Mouse (Mus musculus): ENCODE data around the gene Ndufs7.
"Not testable (repeated sequence)": the region's sequence is repeated elsewhere in the genome, so short reads cannot be mapped to it uniquely, and the experiment has no call there.

Ndufs7 gene

GRCm38 (mm10) chr10:80242088-80242487 lies 6.8 kb upstream of the Ndufs7 start:
- no peak for DNase-seq (ENCODE audit: low read depth, low spot score)

- DNase-seq (ENCODE audit: low read depth, low spot score) = no peak
Measured at GRCm38 (mm10) chr10:80242607-80243006, 6.3 kb upstream of the Ndufs7 start.

GRCm38 (mm10) chr10:80244791-80245399 lies 4.0 kb upstream of the Ndufs7 start:
- DNase-seq (ENCODE audit: low read depth, low spot score) = peak; percentile 67

- peak; percentile 87 for DNase-seq (ENCODE audit: low read depth, low spot score)
Measured at GRCm38 (mm10) chr10:80245600-80245999, 3.3 kb upstream of the Ndufs7 start.

GRCm38 (mm10) chr10:80247849-80248248 lies 1.1 kb upstream of the Ndufs7 start:
- DNase-seq (ENCODE audit: low read depth, low spot score) = peak; percentile 62

- DNase-seq (ENCODE audit: low read depth, low spot score) = not testable (repeated sequence)
Measured at GRCm38 (mm10) chr10:80248437-80248836, 484 bp upstream of the Ndufs7 start.

GRCm38 (mm10) chr10:80250059-80250458 lies 1.1 kb downstream of the Ndufs7 start:
- DNase-seq (ENCODE audit: low read depth, low spot score) = no peak

- no peak for DNase-seq (ENCODE audit: low read depth, low spot score)
Measured at GRCm38 (mm10) chr10:80250573-80250972, 1.7 kb downstream of the Ndufs7 start.

GRCm38 (mm10) chr10:80252011-80252410 lies 3.1 kb downstream of the Ndufs7 start:
- DNase-seq (ENCODE audit: low read depth, low spot score) = no peak

- DNase-seq (ENCODE audit: low read depth, low spot score) = no peak
Measured at GRCm38 (mm10) chr10:80252493-80253274, 3.8 kb downstream of the Ndufs7 start.

- DNase-seq (ENCODE audit: low read depth, low spot score) = no peak
Measured at GRCm38 (mm10) chr10:80253551-80253950, 4.6 kb downstream of the Ndufs7 start.

GRCm38 (mm10) chr10:80254331-80255297 lies 5.7 kb downstream of the Ndufs7 start:
- DNase-seq (ENCODE audit: low read depth, low spot score) = no peak

GRCm38 (mm10) chr10:80255881-80256535 lies 7.1 kb downstream of the Ndufs7 start:
- DNase-seq (ENCODE audit: low read depth, low spot score) = no peak

- no peak for DNase-seq (ENCODE audit: low read depth, low spot score)
Measured at GRCm38 (mm10) chr10:80257936-80258335, 9.0 kb downstream of the Ndufs7 start.

- no peak for DNase-seq (ENCODE audit: low read depth, low spot score)
Measured at GRCm38 (mm10) chr10:80258752-80259462, 10.0 kb downstream of the Ndufs7 start.

- DNase-seq (ENCODE audit: low read depth, low spot score) = no peak
Measured at GRCm38 (mm10) chr10:80259463-80259805, 10.5 kb downstream of the Ndufs7 start.

GRCm38 (mm10) chr10:80259861-80260641 lies 11.1 kb downstream of the Ndufs7 start:
- no peak for DNase-seq (ENCODE audit: low read depth, low spot score)

GRCm38 (mm10) chr10:80260642-80261584 lies 12.0 kb downstream of the Ndufs7 start, which contains the start of the genes Gamt and Dazap1:
Gene Gamt (minus strand): TSS chr10:80261012.
Gene Dazap1 (plus strand): TSS chr10:80261486.
- peak; percentile 96 for DNase-seq (ENCODE audit: low read depth, low spot score)

GRCm38 (mm10) chr10:80261585-80261968 lies 12.7 kb downstream of the Ndufs7 start:
- DNase-seq (ENCODE audit: low read depth, low spot score) = peak; percentile 97

Measured in R1 (cell line).